Mouse (Mus musculus) hindbrain, embryonic 13.5 days (tissue): Measurements from ENCODE around the gene Spon1. TPM values are rescaled to one million over a fixed set of nuclear protein-coding genes. Genes with fewer than 3 reads are reported as not detected.

ENCODE experiments used
- ATAC-seq: fragments of 200-750 bp; cut with Nextera tagmentation; 2 replicates; pipeline ENCODE4 v1.8.0; 2017; ENCODE audit warnings: moderate TSS enrichment; ENCODE audit not compliant: low FRiP score
- H3K27ac ChIP-seq: fragments of 300-500 bp; sonication (generic); 2 replicates; pipeline ENCODE4 v1.5.1; 2015; ENCODE audit warnings: inconsistent platforms, mild to moderate bottlenecking, moderate library complexity
- H3K27me3 ChIP-seq: fragments of 300-500 bp; sonication (generic); 2 replicates; pipeline ENCODE4 v1.6.1; 2015; ENCODE audit warnings: mild to moderate bottlenecking, inconsistent platforms
- H3K36me3 ChIP-seq: fragments of 300-500 bp; sonication (generic); 2 replicates; pipeline ENCODE4 v1.6.1; 2015; ENCODE audit warnings: mild to moderate bottlenecking, inconsistent platforms
- H3K4me1 ChIP-seq: fragments of 300-500 bp; sonication (generic); replicated peaks from 2 replicates; pipeline ENCODE4 v1.6.1; 2015; ENCODE audit warnings: inconsistent platforms
- H3K4me2 ChIP-seq: fragments of 300-500 bp; sonication (generic); 2 replicates; pipeline ENCODE4 v1.6.1; 2015; ENCODE audit warnings: inconsistent platforms, mild to moderate bottlenecking, moderate library complexity
- H3K4me3 ChIP-seq: fragments of 300-500 bp; sonication (generic); 2 replicates; pipeline ENCODE4 v1.5.1; 2015; ENCODE audit warnings: mild to moderate bottlenecking, inconsistent platforms
- H3K9ac ChIP-seq: fragments of 300-500 bp; sonication (generic); 2 replicates; pipeline ENCODE4 v1.6.1; 2015; ENCODE audit warnings: mild to moderate bottlenecking, inconsistent platforms
- H3K9me3 ChIP-seq: fragments of 300-500 bp; sonication (generic); 2 replicates; pipeline ENCODE4 v1.6.1; 2016; ENCODE audit warnings: inconsistent platforms
- WGBS: fragments of 180-500 bp; shearing (Covaris S2); methylation state at CpG from one replicate; pipeline ENCODE4 v1.1.7; 2015; 5-methylcytosine and 5-hydroxymethylcytosine counted together
- polyA plus RNA-seq: library from polyadenylated mRNA; unstranded; fragments of >200 nt; fragmentation: Nextera tagmentation; extraction: Ambion mirVana; gene quantifications from 2 replicates; pipeline ENCODE4 v1.2.1, GENCODE M21; 2015

Spon1 gene
- polyA plus RNA-seq: 82.8 and 104 TPM in 2 replicates

- peak within 1 kb of the TSS; percentile 74 for H3K9ac ChIP-seq
- peak within 1 kb of the TSS; percentile 49 for H3K27ac ChIP-seq
- WGBS: under 1% methylated on average over 56 of the region's 56 CpGs
- H3K27me3 ChIP-seq: peaks cover 57% of the 10 kb centered on the region
- ATAC-seq: peak; percentile 92
- H3K4me2 ChIP-seq: peak within 1 kb of the TSS; percentile 96
- H3K9me3 ChIP-seq: no peaks in the 10 kb centered on the region
- H3K4me3 ChIP-seq: peak within 1 kb of the TSS; percentile 60
- peaks cover 35% of the 10 kb centered on the region for H3K4me1 ChIP-seq
- H3K36me3 ChIP-seq: no peaks in the 10 kb centered on the region
These were observed at the start of gene Spon1 for GRCm38 (mm10) chr7:113765667-113766497. Gene Spon1 (plus strand): TSS chr7:113765998.

- 0 out of 2 replicates have a peak, but pooled peaks cover 2% of the 10 kb centered on the region for H3K27me3 ChIP-seq
- WGBS: 83% methylated on average over 2 of the region's 2 CpGs
- H3K27ac ChIP-seq: no peak overlapping the region
- no peak for ATAC-seq
- no peaks in the 10 kb centered on the region for H3K4me1 ChIP-seq
- no peaks in the 10 kb centered on the region for H3K9me3 ChIP-seq
- no peaks in the 10 kb centered on the region for H3K36me3 ChIP-seq
- no peak overlapping the region for H3K9ac ChIP-seq
- no peak overlapping the region for H3K4me3 ChIP-seq
- no peak overlapping the region for H3K4me2 ChIP-seq
These were observed 43.8 kb upstream of the Spon1 start for GRCm38 (mm10) chr7:113721994-113722393.

GRCm38 (mm10) chr7:113723905-113724304 lies 41.9 kb upstream of the Spon1 start:
- no peaks in the 10 kb centered on the region for H3K9me3 ChIP-seq
- no peak overlapping the region for H3K27ac ChIP-seq
- no peaks in the 10 kb centered on the region for H3K36me3 ChIP-seq
- ATAC-seq: no peak
- H3K4me2 ChIP-seq: no peak overlapping the region
- H3K4me3 ChIP-seq: no peak overlapping the region
- H3K9ac ChIP-seq: no peak overlapping the region
- WGBS: 87% methylated on average over 3 of the region's 3 CpGs
- no peaks in the 10 kb centered on the region for H3K4me1 ChIP-seq
- 0 out of 2 replicates have a peak, but pooled peaks cover 2% of the 10 kb centered on the region for H3K27me3 ChIP-seq

- peaks cover 6% of the 10 kb centered on the region for H3K4me1 ChIP-seq
- no peak overlapping the region for H3K4me2 ChIP-seq
- no peak overlapping the region for H3K4me3 ChIP-seq
- no peak for ATAC-seq
- H3K36me3 ChIP-seq: no peaks in the 10 kb centered on the region
- WGBS: 67% methylated on average over 8 of the region's 8 CpGs
- no peak overlapping the region for H3K9ac ChIP-seq
- no peaks in the 10 kb centered on the region for H3K9me3 ChIP-seq
- no peak overlapping the region for H3K27ac ChIP-seq
- H3K27me3 ChIP-seq: 0 out of 2 replicates have a peak, but pooled peaks cover 2% of the 10 kb centered on the region
These were observed 37.6 kb upstream of the Spon1 start for GRCm38 (mm10) chr7:113727999-113728713.

GRCm38 (mm10) chr7:113728926-113729325 lies 36.9 kb upstream of the Spon1 start:
- Histone ChIP-seq H3K36me3 (no peaks in the 10 kb centered on the region), H3K27me3 (0 out of 2 replicates have a peak, but pooled peaks cover 2% of the 10 kb centered on the region), H3K9me3 (no peaks in the 10 kb centered on the region), H3K4me2 (no peak overlapping the region), H3K27ac (no peak overlapping the region), H3K4me1 (peaks cover 8% of the 10 kb centered on the region), H3K9ac (no peak overlapping the region), H3K4me3 (no peak overlapping the region)
- no peak for ATAC-seq
- 28% methylated on average over 2 of the region's 2 CpGs for WGBS

- no peak overlapping the region for H3K4me2 ChIP-seq
- 92% methylated on average over 8 of the region's 8 CpGs for WGBS
- H3K27ac ChIP-seq: no peak overlapping the region
- H3K9me3 ChIP-seq: no peaks in the 10 kb centered on the region
- 0 out of 2 replicates have a peak, but pooled peaks cover 2% of the 10 kb centered on the region for H3K27me3 ChIP-seq
- no peak overlapping the region for H3K9ac ChIP-seq
- peaks cover 8% of the 10 kb centered on the region for H3K4me1 ChIP-seq
- ATAC-seq: no peak
- H3K4me3 ChIP-seq: no peak overlapping the region
- H3K36me3 ChIP-seq: no peaks in the 10 kb centered on the region
These were observed 35.2 kb upstream of the Spon1 start for GRCm38 (mm10) chr7:113730406-113731247.

- H3K4me1 ChIP-seq: peaks cover 5% of the 10 kb centered on the region
- no peak overlapping the region for H3K4me2 ChIP-seq
- no peak overlapping the region for H3K4me3 ChIP-seq
- H3K27me3 ChIP-seq: no peaks in the 10 kb centered on the region
- H3K9ac ChIP-seq: no peak overlapping the region
- ATAC-seq: no peak
- no peaks in the 10 kb centered on the region for H3K36me3 ChIP-seq
- H3K27ac ChIP-seq: no peak overlapping the region
- 88% methylated on average over 9 of the region's 9 CpGs for WGBS
- H3K9me3 ChIP-seq: peaks cover 3% of the 10 kb centered on the region; the same call in 1 of the 2 replicates
These were observed 27.9 kb upstream of the Spon1 start for GRCm38 (mm10) chr7:113737790-113738362.

- Histone ChIP-seq H3K27ac (no peak overlapping the region), H3K4me3 (no peak overlapping the region), H3K9me3 (peaks cover 4% of the 10 kb centered on the region; the same call in 1 of the 2 replicates), H3K36me3 (no peaks in the 10 kb centered on the region), H3K9ac (no peak overlapping the region), H3K4me2 (no peak overlapping the region), H3K4me1 (0 out of 2 replicates have a peak, but pooled peaks cover 4% of the 10 kb centered on the region), H3K27me3 (no peaks in the 10 kb centered on the region)
- WGBS: 86% methylated on average over 7 of the region's 7 CpGs
- no peak for ATAC-seq
These were observed 26.6 kb upstream of the Spon1 start for GRCm38 (mm10) chr7:113739181-113739580.

- H3K4me2 ChIP-seq: no peak overlapping the region
- 94% methylated on average over 4 of the region's 4 CpGs for WGBS
- no peak overlapping the region for H3K4me3 ChIP-seq
- H3K27ac ChIP-seq: no peak overlapping the region
- peaks cover 4% of the 10 kb centered on the region; the same call in 1 of the 2 replicates for H3K9me3 ChIP-seq
- ATAC-seq: no peak
- peaks cover 7% of the 10 kb centered on the region; the same call in 1 of the 2 replicates for H3K27me3 ChIP-seq
- H3K4me1 ChIP-seq: 0 out of 2 replicates have a peak, but pooled peaks cover 4% of the 10 kb centered on the region
- no peaks in the 10 kb centered on the region for H3K36me3 ChIP-seq
- H3K9ac ChIP-seq: no peak overlapping the region
These were observed 23.2 kb upstream of the Spon1 start for GRCm38 (mm10) chr7:113742644-113743043.

- no peak for ATAC-seq
- no peak overlapping the region for H3K4me3 ChIP-seq
These were observed 21.8 kb upstream of the Spon1 start for GRCm38 (mm10) chr7:113743982-113744381.

GRCm38 (mm10) chr7:113756616-113757015 lies 9.2 kb upstream of the Spon1 start:
- no peak overlapping the region for H3K4me3 ChIP-seq
- no peak overlapping the region for H3K27ac ChIP-seq
- H3K9me3 ChIP-seq: no peaks in the 10 kb centered on the region
- no peak overlapping the region for H3K4me2 ChIP-seq
- H3K9ac ChIP-seq: no peak overlapping the region
- H3K4me1 ChIP-seq: no peaks in the 10 kb centered on the region
- no peak for ATAC-seq
- WGBS: 87% methylated on average over 2 of the region's 2 CpGs
- H3K27me3 ChIP-seq: peaks cover 22% of the 10 kb centered on the region
- no peaks in the 10 kb centered on the region for H3K36me3 ChIP-seq

More at GRCm38 (mm10) chr7:113743982-113744381, 21.8 kb upstream of the Spon1 start:
- no peak overlapping the region for H3K9ac ChIP-seq
- H3K4me1 ChIP-seq: 0 out of 2 replicates have a peak, but pooled peaks cover 4% of the 10 kb centered on the region
- H3K27ac ChIP-seq: no peak overlapping the region
- H3K36me3 ChIP-seq: no peaks in the 10 kb centered on the region
- H3K9me3 ChIP-seq: peaks cover 4% of the 10 kb centered on the region; the same call in 1 of the 2 replicates
- peaks cover 7% of the 10 kb centered on the region; the same call in 1 of the 2 replicates for H3K27me3 ChIP-seq
- WGBS: 7% methylated on average over 5 of the region's 5 CpGs
- no peak overlapping the region for H3K4me2 ChIP-seq
